Mouse (Mus musculus): ENCODE results near the gene Etnk1. TPM values are rescaled to one million over a fixed set of nuclear protein-coding genes. Genes with fewer than 3 reads are reported as not detected.

Etnk1 gene
- polyA plus RNA-seq, 1 experiment: 6.6 TPM

DNA sequence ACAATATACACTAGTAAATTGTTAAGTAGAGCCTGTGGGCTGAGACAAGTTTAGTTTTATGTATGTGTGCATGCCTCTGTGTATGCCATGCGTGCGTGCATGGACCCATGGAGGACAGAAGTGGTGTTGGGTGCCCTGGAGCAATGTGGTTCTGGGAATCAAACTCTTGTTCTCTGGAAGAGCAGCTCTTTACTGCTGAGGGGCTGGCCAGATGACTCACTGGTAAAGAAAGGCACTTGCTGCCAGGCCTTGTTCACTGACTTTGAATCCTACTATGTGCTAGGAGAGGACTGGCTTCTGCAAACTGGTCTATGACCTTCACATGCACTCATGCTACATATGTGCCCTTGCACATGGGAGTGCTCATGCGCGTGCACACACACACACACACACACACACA, 7.2 kb downstream of the Etnk1 start:
- H3ac ChIP-seq (ENCODE audit: control insufficient read depth, insufficient read length): no peak overlapping the region
- no peaks in the 10 kb centered on the region for H3K27me3 ChIP-seq (ENCODE audit: control insufficient read depth, insufficient read depth, insufficient read length)
- TF ChIP-seq TCF12 (IDR thresholded peaks at IDR 0.05; ENCODE audit: insufficient read depth, poor library complexity, severe bottlenecking): no peak
- TF ChIP-seq CEBPB (IDR thresholded peaks at IDR 0.05; ENCODE audit: insufficient read depth, poor library complexity, severe bottlenecking): no peak
- TF ChIP-seq REST (IDR thresholded peaks at IDR 0.05; ENCODE audit: insufficient read depth, insufficient read length): no peak
- no peak for TF ChIP-seq MYOD1 (IDR thresholded peaks at IDR 0.05; ENCODE audit: control insufficient read depth in 1 of 3, insufficient read length in 2 of 3, low read depth in 2 of 3)
- TF ChIP-seq TCF3 (IDR thresholded peaks at IDR 0.05; ENCODE audit: insufficient read length, low read depth): no peak
- TF ChIP-seq POLR2AphosphoS2 (IDR thresholded peaks at IDR 0.05; ENCODE audit: insufficient read length, low read depth): no peak
- TF ChIP-seq E2F4 (IDR thresholded peaks at IDR 0.05; ENCODE audit: insufficient read depth): no peak
- no peak for TF ChIP-seq MYOG (IDR thresholded peaks at IDR 0.05; ENCODE audit: control insufficient read depth in 1 of 3, insufficient read depth in 1 of 3, insufficient read length in 2 of 3, low read depth in 2 of 3)
- no peak for TF ChIP-seq USF1 (IDR thresholded peaks at IDR 0.05; ENCODE audit: low read depth)
- TF ChIP-seq MAX (IDR thresholded peaks at IDR 0.05; ENCODE audit: low read depth): no peak
- TF ChIP-seq SRF (IDR thresholded peaks at IDR 0.05; ENCODE audit: control insufficient read depth, insufficient read length, low read depth): no peak
- no peak for TF ChIP-seq POLR2A (IDR thresholded peaks at IDR 0.05; ENCODE audit: insufficient read length, low read depth)
- H3K79me2 ChIP-seq (ENCODE audit: control insufficient read depth, insufficient read depth): peaks cover 80% of the 10 kb centered on the region
- peaks cover 7% of the 10 kb centered on the region for H3K36me3 ChIP-seq (ENCODE audit: control insufficient read depth, insufficient read depth)
- no peak overlapping the region for H3K4me2 ChIP-seq (ENCODE audit: low read depth)
- H3K4me3 ChIP-seq: no peak overlapping the region

DNA sequence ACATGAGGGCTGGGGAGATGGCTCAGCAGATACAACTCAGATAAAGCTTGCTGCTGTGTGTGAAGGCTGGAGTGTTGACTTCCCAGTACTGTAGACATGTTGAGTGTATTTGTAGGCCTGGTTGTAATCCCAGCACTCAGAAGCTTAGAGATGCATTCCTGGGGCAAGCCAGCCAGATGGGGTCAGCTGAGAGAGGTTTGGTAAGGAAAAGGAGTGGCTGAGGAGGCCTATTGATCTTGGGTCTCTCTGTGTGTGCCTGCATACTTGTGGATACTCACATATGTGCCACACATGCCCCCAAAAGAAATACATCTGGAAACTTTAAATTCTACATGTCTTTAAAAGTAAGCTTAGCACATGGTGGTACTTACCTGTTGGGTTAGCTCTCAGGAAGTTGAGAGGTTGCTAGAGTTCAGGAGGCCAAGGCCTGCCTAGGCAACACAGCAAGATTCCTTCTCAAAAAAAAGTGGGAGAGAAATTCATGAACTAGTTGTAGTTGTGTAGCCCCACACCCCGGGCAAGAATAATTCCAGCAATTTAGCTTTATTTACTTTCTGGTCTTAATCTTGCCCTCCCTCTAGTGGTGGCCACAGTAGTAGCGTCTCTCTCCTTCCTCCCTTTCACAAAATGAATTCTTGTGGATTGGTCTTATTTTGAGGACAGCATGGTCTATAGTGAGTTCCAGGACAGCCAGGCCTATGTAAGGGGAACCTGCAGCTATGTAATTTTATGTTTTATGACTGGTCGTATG, 8.1 kb downstream of the Etnk1 start:
- H3K79me2 ChIP-seq (ENCODE audit: control insufficient read depth, insufficient read depth): peaks cover 79% of the 10 kb centered on the region
- no peak overlapping the region for H3K4me3 ChIP-seq
- H3K4me2 ChIP-seq (ENCODE audit: low read depth): no peak overlapping the region
- H3ac ChIP-seq (ENCODE audit: control insufficient read depth, insufficient read length): no peak overlapping the region
- no peak for TF ChIP-seq POLR2A (IDR thresholded peaks at IDR 0.05; ENCODE audit: insufficient read length, low read depth)
- TF ChIP-seq SRF (IDR thresholded peaks at IDR 0.05; ENCODE audit: control insufficient read depth, insufficient read length, low read depth): no peak
- TF ChIP-seq E2F4 (IDR thresholded peaks at IDR 0.05; ENCODE audit: insufficient read depth): no peak
- TF ChIP-seq CEBPB (IDR thresholded peaks at IDR 0.05; ENCODE audit: insufficient read depth, poor library complexity, severe bottlenecking): no peak
- no peak for TF ChIP-seq TCF12 (IDR thresholded peaks at IDR 0.05; ENCODE audit: insufficient read depth, poor library complexity, severe bottlenecking)
- no peak for TF ChIP-seq POLR2AphosphoS2 (IDR thresholded peaks at IDR 0.05; ENCODE audit: insufficient read length, low read depth)
- no peak for TF ChIP-seq REST (IDR thresholded peaks at IDR 0.05; ENCODE audit: insufficient read depth, insufficient read length)
- no peak for TF ChIP-seq MYOD1 (IDR thresholded peaks at IDR 0.05; ENCODE audit: control insufficient read depth in 1 of 3, insufficient read length in 2 of 3, low read depth in 2 of 3)
- no peak for TF ChIP-seq USF1 (IDR thresholded peaks at IDR 0.05; ENCODE audit: low read depth)
- no peak for TF ChIP-seq MYOG (IDR thresholded peaks at IDR 0.05; ENCODE audit: control insufficient read depth in 1 of 3, insufficient read depth in 1 of 3, insufficient read length in 2 of 3, low read depth in 2 of 3)
- TF ChIP-seq TCF3 (IDR thresholded peaks at IDR 0.05; ENCODE audit: insufficient read length, low read depth): no peak
- TF ChIP-seq MAX (IDR thresholded peaks at IDR 0.05; ENCODE audit: low read depth): no peak
- H3K27me3 ChIP-seq (ENCODE audit: control insufficient read depth, insufficient read depth, insufficient read length): no peaks in the 10 kb centered on the region
- peaks cover 7% of the 10 kb centered on the region for H3K36me3 ChIP-seq (ENCODE audit: control insufficient read depth, insufficient read depth)

DNA sequence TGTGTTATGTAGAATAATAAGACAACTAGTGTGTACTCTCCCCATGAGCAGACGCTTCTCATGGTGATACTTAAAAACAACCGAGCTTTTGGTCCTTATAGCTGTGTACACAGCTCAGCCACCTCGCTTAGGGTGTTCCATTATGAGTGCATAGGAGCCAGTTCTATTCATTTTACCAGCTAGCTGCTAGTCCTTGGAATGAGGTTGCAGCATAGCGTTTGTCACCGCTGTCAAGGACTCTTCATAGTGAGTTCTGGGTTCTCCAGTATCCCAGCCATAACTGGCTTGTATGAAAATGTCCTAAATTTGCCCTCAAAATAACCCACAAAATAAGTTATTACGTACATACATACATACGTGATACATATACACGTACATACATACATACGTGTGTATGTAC, 9.1 kb downstream of the Etnk1 start:
- H3K36me3 ChIP-seq (ENCODE audit: control insufficient read depth, insufficient read depth): peaks cover 6% of the 10 kb centered on the region
- H3K4me3 ChIP-seq: no peak overlapping the region
- TF ChIP-seq MYOG (IDR thresholded peaks at IDR 0.05; ENCODE audit: control insufficient read depth in 1 of 3, insufficient read depth in 1 of 3, insufficient read length in 2 of 3, low read depth in 2 of 3) (no peak), MYOD1 (IDR thresholded peaks at IDR 0.05; ENCODE audit: control insufficient read depth in 1 of 3, insufficient read length in 2 of 3, low read depth in 2 of 3) (no peak), TCF12 (IDR thresholded peaks at IDR 0.05; ENCODE audit: insufficient read depth, poor library complexity, severe bottlenecking) (no peak), CEBPB (IDR thresholded peaks at IDR 0.05; ENCODE audit: insufficient read depth, poor library complexity, severe bottlenecking) (no peak), SRF (IDR thresholded peaks at IDR 0.05; ENCODE audit: control insufficient read depth, insufficient read length, low read depth) (no peak), TCF3 (IDR thresholded peaks at IDR 0.05; ENCODE audit: insufficient read length, low read depth) (no peak), USF1 (IDR thresholded peaks at IDR 0.05; ENCODE audit: low read depth) (no peak), REST (IDR thresholded peaks at IDR 0.05; ENCODE audit: insufficient read depth, insufficient read length) (no peak), MAX (IDR thresholded peaks at IDR 0.05; ENCODE audit: low read depth) (no peak), POLR2AphosphoS2 (IDR thresholded peaks at IDR 0.05; ENCODE audit: insufficient read length, low read depth) (no peak), POLR2A (IDR thresholded peaks at IDR 0.05; ENCODE audit: insufficient read length, low read depth) (no peak), E2F4 (IDR thresholded peaks at IDR 0.05; ENCODE audit: insufficient read depth) (no peak)
- peaks cover 69% of the 10 kb centered on the region for H3K79me2 ChIP-seq (ENCODE audit: control insufficient read depth, insufficient read depth)
- H3K27me3 ChIP-seq (ENCODE audit: control insufficient read depth, insufficient read depth, insufficient read length): no peaks in the 10 kb centered on the region
- H3ac ChIP-seq (ENCODE audit: control insufficient read depth, insufficient read length): no peak overlapping the region
- H3K4me2 ChIP-seq (ENCODE audit: low read depth): no peak overlapping the region

DNA sequence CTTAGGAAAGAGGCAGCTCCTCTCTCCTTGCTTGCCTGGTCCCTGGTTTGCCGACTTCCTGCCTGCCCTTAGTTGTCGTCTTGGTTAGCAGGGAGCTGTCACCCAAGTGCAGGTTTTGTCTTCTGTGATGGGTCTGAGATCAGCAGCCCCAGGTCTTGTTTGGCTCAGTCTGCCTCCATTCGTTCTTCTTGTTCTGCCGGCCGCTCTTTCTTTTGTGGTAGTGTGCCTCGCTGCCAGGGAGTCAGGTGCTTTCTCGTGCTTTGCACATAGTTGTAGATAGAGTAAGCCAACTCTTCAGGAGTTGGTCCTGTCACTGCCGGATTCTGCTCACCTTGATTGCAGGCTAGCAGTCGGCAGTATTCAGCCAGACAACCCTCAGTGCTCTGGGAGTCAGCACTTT, 9.6 kb downstream of the Etnk1 start:
- H3K27me3 ChIP-seq (ENCODE audit: control insufficient read depth, insufficient read depth, insufficient read length): no peaks in the 10 kb centered on the region
- H3ac ChIP-seq (ENCODE audit: control insufficient read depth, insufficient read length): no peak overlapping the region
- H3K4me2 ChIP-seq (ENCODE audit: low read depth): no peak overlapping the region
- H3K36me3 ChIP-seq (ENCODE audit: control insufficient read depth, insufficient read depth): peaks cover 4% of the 10 kb centered on the region
- H3K4me3 ChIP-seq: no peak overlapping the region
- peaks cover 64% of the 10 kb centered on the region for H3K79me2 ChIP-seq (ENCODE audit: control insufficient read depth, insufficient read depth)
- no peak for TF ChIP-seq SRF (IDR thresholded peaks at IDR 0.05; ENCODE audit: control insufficient read depth, insufficient read length, low read depth)
- no peak for TF ChIP-seq POLR2AphosphoS2 (IDR thresholded peaks at IDR 0.05; ENCODE audit: insufficient read length, low read depth)
- no peak for TF ChIP-seq CEBPB (IDR thresholded peaks at IDR 0.05; ENCODE audit: insufficient read depth, poor library complexity, severe bottlenecking)
- no peak for TF ChIP-seq TCF3 (IDR thresholded peaks at IDR 0.05; ENCODE audit: insufficient read length, low read depth)
- TF ChIP-seq POLR2A (IDR thresholded peaks at IDR 0.05; ENCODE audit: insufficient read length, low read depth): no peak
- TF ChIP-seq E2F4 (IDR thresholded peaks at IDR 0.05; ENCODE audit: insufficient read depth): no peak
- TF ChIP-seq REST (IDR thresholded peaks at IDR 0.05; ENCODE audit: insufficient read depth, insufficient read length): no peak
- TF ChIP-seq MAX (IDR thresholded peaks at IDR 0.05; ENCODE audit: low read depth): no peak
